Mouse (Mus musculus): ENCODE measurements around the gene Nadk2. TPM values are rescaled to one million over a fixed set of nuclear protein-coding genes. Genes with fewer than 3 reads are reported as not detected.

Gene Nadk2
- polyA plus RNA-seq, 1 experiment from 2014 or later = 23.0 TPM

GRCm38 (mm10) chr15:9090662-9091061 lies 19.6 kb downstream of the Nadk2 start:
- no peak overlapping the region for H3K9ac ChIP-seq
- H3K9me3 ChIP-seq (replicated peaks) = no peaks in the 10 kb centered on the region
- H3K27me3 ChIP-seq = no peaks in the 10 kb centered on the region
- no peak overlapping the region for H3K27ac ChIP-seq
- peaks cover 10% of the 10 kb centered on the region for H3K4me1 ChIP-seq
- H3K4me2 ChIP-seq = no peak overlapping the region
- no peak for ATAC-seq
- peaks cover 31% of the 10 kb centered on the region; the same call in 1 of the 2 replicates for H3K36me3 ChIP-seq (ENCODE audit: poor library complexity, severe bottlenecking)
- 96% methylated on average over 5 of the region's 5 CpGs for WGBS
- no peak overlapping the region for H3K4me3 ChIP-seq

- Histone ChIP-seq H3K4me1 (peaks cover 10% of the 10 kb centered on the region), H3K36me3 (ENCODE audit: poor library complexity, severe bottlenecking) (peaks cover 38% of the 10 kb centered on the region; the same call in 1 of the 2 replicates), H3K4me3 (0 out of 2 replicates have a peak overlapping the region, but pooled peaks have one; percentile 6), H3K9me3 (replicated peaks) (no peaks in the 10 kb centered on the region), H3K9ac (no peak overlapping the region), H3K27me3 (no peaks in the 10 kb centered on the region), H3K4me2 (peak overlapping the region; percentile 33), H3K27ac (no peak overlapping the region)
- WGBS = 79% methylated on average over 11 of the region's 11 CpGs
- peak; percentile 32 for ATAC-seq
These were observed 22.7 kb downstream of the Nadk2 start for GRCm38 (mm10) chr15:9093598-9094365.

- WGBS = 13% methylated on average over 13 of the region's 13 CpGs
- H3K27me3 ChIP-seq = no peaks in the 10 kb centered on the region
- H3K4me2 ChIP-seq = peak overlapping the region; percentile 33
- no peaks in the 10 kb centered on the region for H3K9me3 ChIP-seq (replicated peaks)
- no peak overlapping the region for H3K27ac ChIP-seq
- H3K9ac ChIP-seq = peak overlapping the region; percentile 37; the same call in 1 of the 2 replicates
- peaks cover 10% of the 10 kb centered on the region for H3K4me1 ChIP-seq
- peak overlapping the region; percentile 6; the same call in 1 of the 2 replicates for H3K4me3 ChIP-seq
- peak; percentile 95 for ATAC-seq
- H3K36me3 ChIP-seq (ENCODE audit: poor library complexity, severe bottlenecking) = peaks cover 39% of the 10 kb centered on the region; the same call in 1 of the 2 replicates
These were observed 23.3 kb downstream of the Nadk2 start for GRCm38 (mm10) chr15:9094366-9094750.

- Histone ChIP-seq H3K36me3 (ENCODE audit: poor library complexity, severe bottlenecking) (peaks cover 50% of the 10 kb centered on the region; the same call in 1 of the 2 replicates), H3K27ac (no peak overlapping the region), H3K9me3 (replicated peaks) (no peaks in the 10 kb centered on the region), H3K9ac (no peak overlapping the region), H3K4me1 (peaks cover 13% of the 10 kb centered on the region), H3K4me3 (no peak overlapping the region), H3K27me3 (no peaks in the 10 kb centered on the region), H3K4me2 (no peak overlapping the region)
- ATAC-seq = no peak
- 93% methylated on average over 4 of the region's 4 CpGs for WGBS
These were observed 25.8 kb downstream of the Nadk2 start for GRCm38 (mm10) chr15:9096865-9097264.

- Histone ChIP-seq H3K4me2 (no peak overlapping the region), H3K4me3 (no peak overlapping the region), H3K9ac (no peak overlapping the region), H3K36me3 (ENCODE audit: poor library complexity, severe bottlenecking) (peaks cover 54% of the 10 kb centered on the region), H3K27me3 (no peaks in the 10 kb centered on the region), H3K27ac (0 out of 2 replicates have a peak overlapping the region, but pooled peaks have one; percentile 7), H3K9me3 (replicated peaks) (no peaks in the 10 kb centered on the region), H3K4me1 (peaks cover 4% of the 10 kb centered on the region; the same call in 1 of the 2 replicates)
- peak; percentile 64 for ATAC-seq
- 59% methylated on average over 10 of the region's 10 CpGs for WGBS
These were observed 29.5 kb downstream of the Nadk2 start for GRCm38 (mm10) chr15:9100446-9101077.

- Histone ChIP-seq H3K9ac (no peak overlapping the region), H3K9me3 (replicated peaks) (no peaks in the 10 kb centered on the region), H3K27me3 (no peaks in the 10 kb centered on the region), H3K4me2 (no peak overlapping the region), H3K27ac (no peak overlapping the region), H3K4me1 (no peaks in the 10 kb centered on the region), H3K4me3 (no peak overlapping the region), H3K36me3 (ENCODE audit: poor library complexity, severe bottlenecking) (peaks cover 42% of the 10 kb centered on the region)
- no peak for ATAC-seq
- 86% methylated on average over 13 of the region's 13 CpGs for WGBS
These were observed 35.4 kb downstream of the Nadk2 start for GRCm38 (mm10) chr15:9106303-9107074.

- no peak overlapping the region for H3K27ac ChIP-seq
- H3K27me3 ChIP-seq = no peaks in the 10 kb centered on the region
- no peak overlapping the region for H3K9ac ChIP-seq
- no peak for ATAC-seq
- WGBS = 91% methylated on average over 6 of the region's 6 CpGs
- peaks cover 54% of the 10 kb centered on the region for H3K36me3 ChIP-seq (ENCODE audit: poor library complexity, severe bottlenecking)
- H3K4me2 ChIP-seq = no peak overlapping the region
- H3K4me1 ChIP-seq = no peaks in the 10 kb centered on the region
- H3K9me3 ChIP-seq (replicated peaks) = no peaks in the 10 kb centered on the region
- H3K4me3 ChIP-seq = no peak overlapping the region
These were observed 39.7 kb downstream of the Nadk2 start for GRCm38 (mm10) chr15:9110526-9111347.

GRCm38 (mm10) chr15:9111648-9112047 lies 40.6 kb downstream of the Nadk2 start:
- no peak overlapping the region for H3K4me2 ChIP-seq
- H3K36me3 ChIP-seq (ENCODE audit: poor library complexity, severe bottlenecking) = peaks cover 63% of the 10 kb centered on the region
- no peak for ATAC-seq
- H3K9ac ChIP-seq = no peak overlapping the region
- no peaks in the 10 kb centered on the region for H3K27me3 ChIP-seq
- H3K4me1 ChIP-seq = no peaks in the 10 kb centered on the region
- H3K9me3 ChIP-seq (replicated peaks) = no peaks in the 10 kb centered on the region
- H3K27ac ChIP-seq = no peak overlapping the region
- WGBS = 85% methylated on average over 3 of the region's 3 CpGs
- no peak overlapping the region for H3K4me3 ChIP-seq

GRCm38 (mm10) chr15:9113556-9113955 lies 42.5 kb downstream of the Nadk2 start:
- Histone ChIP-seq H3K9ac (no peak overlapping the region), H3K4me3 (no peak overlapping the region), H3K4me1 (no peaks in the 10 kb centered on the region), H3K27ac (no peak overlapping the region), H3K9me3 (replicated peaks) (no peaks in the 10 kb centered on the region), H3K27me3 (no peaks in the 10 kb centered on the region), H3K36me3 (ENCODE audit: poor library complexity, severe bottlenecking) (peaks cover 69% of the 10 kb centered on the region), H3K4me2 (no peak overlapping the region)
- 88% methylated on average over 9 of the region's 9 CpGs for WGBS
- no peak for ATAC-seq

- no peak overlapping the region for H3K27ac ChIP-seq
- WGBS = 88% methylated on average over 4 of the region's 4 CpGs
- H3K4me1 ChIP-seq = no peaks in the 10 kb centered on the region
- H3K4me3 ChIP-seq = no peak overlapping the region
- H3K9me3 ChIP-seq (replicated peaks) = no peaks in the 10 kb centered on the region
- no peak overlapping the region for H3K4me2 ChIP-seq
- H3K9ac ChIP-seq = no peak overlapping the region
- no peaks in the 10 kb centered on the region for H3K27me3 ChIP-seq
- ATAC-seq = no peak
- peaks cover 74% of the 10 kb centered on the region for H3K36me3 ChIP-seq (ENCODE audit: poor library complexity, severe bottlenecking)
These were observed 43.1 kb downstream of the Nadk2 start for GRCm38 (mm10) chr15:9114131-9114530.

- WGBS = 85% methylated on average over 5 of the region's 5 CpGs
- Histone ChIP-seq H3K9ac (no peak overlapping the region), H3K9me3 (replicated peaks) (no peaks in the 10 kb centered on the region), H3K4me3 (no peak overlapping the region), H3K27ac (no peak overlapping the region), H3K36me3 (ENCODE audit: poor library complexity, severe bottlenecking) (peaks cover 78% of the 10 kb centered on the region), H3K27me3 (no peaks in the 10 kb centered on the region), H3K4me2 (no peak overlapping the region), H3K4me1 (no peaks in the 10 kb centered on the region)
- ATAC-seq = no peak
These were observed 43.5 kb downstream of the Nadk2 start for GRCm38 (mm10) chr15:9114599-9114998.
